Mouse (Mus musculus) left cerebral cortex, adult 11 months (tissue): ENCODE measurements around the gene Pik3ip1.
A peak's percentile ranks its signal among the peaks of the same experiment; 100 is the strongest.

Experiments used
- DNase-seq: peaks from one replicate; pipeline ENCODE4 v3.0.0; 2022; ENCODE audit warnings: low spot score

Pik3ip1 gene

DNA sequence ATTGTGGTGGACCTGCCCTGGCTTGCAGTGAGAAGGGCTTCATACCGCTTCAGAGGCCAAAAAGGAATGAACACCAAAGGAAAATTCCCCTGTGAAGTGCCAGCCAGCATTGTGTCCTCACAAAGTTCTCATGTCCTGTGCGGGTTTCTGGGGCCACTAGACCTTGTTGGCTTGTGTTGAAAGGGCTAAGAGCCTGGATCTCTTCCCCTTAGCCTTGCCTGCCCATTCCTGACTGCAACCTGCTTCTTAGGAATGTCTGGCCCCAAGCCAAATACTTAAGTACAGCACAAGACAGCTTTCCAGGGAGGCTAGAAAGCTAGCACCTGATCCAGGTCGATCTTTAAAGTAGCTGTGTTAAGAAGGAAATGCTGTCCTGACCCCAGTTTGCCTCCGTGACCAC, 27.4 kb upstream of the Pik3ip1 start:
- DNase-seq: no peak

GRCm38 (mm10) chr11:3305821-3306220, 24.4 kb upstream of the Pik3ip1 start:
- DNase-seq: no peak

DNA sequence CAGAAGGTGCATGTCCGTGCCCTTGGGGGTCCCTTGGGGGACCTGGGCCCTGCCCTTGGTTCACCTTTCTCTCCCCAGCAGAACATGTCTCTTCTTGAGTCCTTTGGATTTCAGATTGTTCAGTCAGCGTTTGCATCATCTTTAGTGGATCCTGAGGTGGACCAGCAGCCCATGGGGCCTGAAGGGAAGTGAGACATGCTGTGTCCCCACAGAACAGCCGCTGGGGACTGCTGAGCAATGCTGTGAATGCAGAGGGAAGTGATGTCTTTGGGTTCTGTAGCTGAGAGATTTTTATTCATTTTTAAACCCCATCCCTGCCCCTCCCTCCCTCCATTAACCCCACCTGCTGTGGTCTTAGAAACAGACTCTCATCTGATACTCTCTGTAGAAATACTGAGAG, 22.3 kb upstream of the Pik3ip1 start:
- DNase-seq: no peak

DNA sequence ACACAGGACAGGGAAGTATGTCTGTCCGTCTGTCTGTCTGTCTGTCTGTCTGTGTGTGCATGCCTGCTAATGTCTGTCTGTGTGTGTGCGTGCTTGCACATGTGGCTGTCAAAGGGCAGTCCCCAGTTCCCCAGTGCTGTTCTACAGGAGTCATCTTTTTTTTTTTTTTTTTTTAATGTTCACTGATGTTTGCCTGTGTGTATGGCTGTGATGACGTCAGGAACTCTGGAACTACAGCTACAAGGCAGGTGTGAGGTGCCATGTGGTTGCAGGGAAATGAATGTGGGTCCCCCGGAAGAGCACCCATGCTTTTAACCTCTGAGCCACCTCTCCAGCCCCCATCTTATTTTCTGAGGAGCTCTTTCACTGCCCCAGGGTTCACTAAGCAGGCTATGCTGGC, 20.3 kb upstream of the Pik3ip1 start:
- DNase-seq: no peak

GRCm38 (mm10) chr11:3310789-3311585, 19.2 kb upstream of the Pik3ip1 start:
- no peak for DNase-seq

DNA sequence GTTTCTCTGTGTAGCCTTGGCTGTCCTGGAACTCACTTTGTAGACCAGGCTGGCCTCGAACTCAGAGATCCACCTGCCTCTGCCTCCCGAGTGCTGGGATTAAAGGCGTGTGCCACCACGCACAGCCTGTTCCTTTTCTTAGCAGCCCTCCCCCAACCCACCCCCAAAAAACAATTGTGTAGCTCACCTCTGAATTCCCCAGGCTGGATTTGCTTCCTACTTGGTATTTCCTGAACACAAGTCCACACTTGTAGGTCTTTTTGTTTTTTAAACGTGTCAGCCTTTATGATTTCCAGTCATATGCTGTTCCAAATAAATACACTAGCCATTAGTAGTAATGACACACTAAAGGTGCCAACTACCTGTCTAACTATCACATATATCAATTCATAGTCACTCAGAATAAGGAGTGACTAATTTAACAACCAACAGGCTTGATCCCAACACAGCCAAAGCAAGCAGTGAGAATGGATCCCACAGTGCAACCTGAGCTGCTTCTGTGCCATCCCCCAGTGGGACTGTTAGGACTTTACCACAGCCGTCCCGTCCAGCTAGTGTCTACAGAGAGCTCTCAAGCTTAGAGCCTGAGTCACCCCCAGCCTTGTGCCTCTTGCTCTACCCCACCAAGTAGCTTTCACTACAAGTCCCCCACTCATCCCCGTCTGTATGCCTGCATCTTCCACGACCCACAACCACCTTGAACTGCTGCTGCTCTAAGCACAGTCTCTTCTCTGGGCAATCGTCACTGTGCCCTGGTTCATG, 18.4 kb upstream of the Pik3ip1 start:
- no peak for DNase-seq

DNA sequence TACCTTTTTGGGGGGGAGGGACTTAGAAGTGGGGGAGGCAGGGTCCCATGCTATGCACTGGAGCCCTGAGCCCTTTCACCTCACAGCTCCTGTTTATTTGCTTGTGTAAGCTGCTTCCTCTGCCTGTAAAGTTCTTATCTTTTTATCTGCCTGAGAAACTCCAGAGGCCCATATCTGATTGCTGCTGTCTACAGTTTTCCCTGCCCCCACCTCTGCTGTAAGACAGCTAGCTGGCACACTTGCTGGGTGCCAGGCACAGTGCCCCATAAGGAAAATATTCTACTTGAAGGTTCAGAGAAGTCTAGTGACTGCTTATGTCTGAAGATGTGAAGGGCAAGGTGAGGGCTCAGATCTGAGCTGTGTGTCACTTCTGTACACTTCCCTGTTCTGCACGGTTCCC, 16.9 kb upstream of the Pik3ip1 start:
- no peak for DNase-seq

- DNase-seq: no peak
These were observed 16.1 kb upstream of the Pik3ip1 start for GRCm38 (mm10) chr11:3314148-3314547.

GRCm38 (mm10) chr11:3318286-3318685, 11.9 kb upstream of the Pik3ip1 start:
- no peak for DNase-seq

GRCm38 (mm10) chr11:3328271-3328670, 1.9 kb upstream of the Pik3ip1 start:
- no peak for DNase-seq

DNA sequence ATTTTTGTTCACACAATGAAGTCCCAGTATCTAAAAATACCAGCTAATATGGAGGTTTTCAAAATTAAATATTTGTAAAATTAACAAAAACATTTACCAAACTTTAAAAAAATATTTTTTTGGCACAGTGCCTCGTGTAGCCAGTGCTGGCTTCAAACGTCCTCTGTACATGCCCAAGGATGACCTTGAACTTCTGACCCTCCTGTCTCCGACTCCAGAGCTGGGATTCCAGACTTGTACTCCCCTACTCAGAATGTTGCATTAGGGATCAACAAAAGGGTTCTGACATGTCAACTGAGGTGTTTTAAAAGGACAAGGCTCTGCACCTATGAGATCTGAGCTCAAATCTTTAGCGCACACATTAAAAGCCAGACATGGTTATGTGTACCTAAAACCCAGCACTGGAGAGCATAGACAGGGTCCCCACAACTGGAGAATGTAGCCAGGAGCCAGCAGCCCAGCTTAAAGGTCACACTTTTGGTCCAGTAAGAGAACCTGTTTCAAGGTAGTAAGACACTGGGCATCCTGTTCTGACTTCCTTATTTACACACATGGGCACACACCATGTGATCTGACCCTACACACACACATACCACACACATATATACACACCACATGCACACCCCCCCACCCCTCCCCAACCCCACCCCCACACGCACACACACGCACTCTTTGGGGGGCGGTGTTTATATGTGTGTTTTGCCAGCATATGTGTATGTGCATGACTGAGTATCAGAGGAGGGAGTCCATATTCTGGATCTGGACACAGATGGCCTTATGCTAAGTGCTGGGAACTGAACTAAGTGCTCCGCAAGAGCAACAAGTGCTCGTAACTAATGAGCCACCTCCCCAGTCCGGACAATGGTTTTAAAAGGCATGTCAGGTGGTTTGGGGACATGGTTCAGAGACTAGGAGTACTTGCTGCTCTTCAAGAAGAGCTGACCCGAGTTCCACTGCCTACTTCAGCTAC, 1.1 kb upstream of the Pik3ip1 start:
- no peak for DNase-seq

DNA sequence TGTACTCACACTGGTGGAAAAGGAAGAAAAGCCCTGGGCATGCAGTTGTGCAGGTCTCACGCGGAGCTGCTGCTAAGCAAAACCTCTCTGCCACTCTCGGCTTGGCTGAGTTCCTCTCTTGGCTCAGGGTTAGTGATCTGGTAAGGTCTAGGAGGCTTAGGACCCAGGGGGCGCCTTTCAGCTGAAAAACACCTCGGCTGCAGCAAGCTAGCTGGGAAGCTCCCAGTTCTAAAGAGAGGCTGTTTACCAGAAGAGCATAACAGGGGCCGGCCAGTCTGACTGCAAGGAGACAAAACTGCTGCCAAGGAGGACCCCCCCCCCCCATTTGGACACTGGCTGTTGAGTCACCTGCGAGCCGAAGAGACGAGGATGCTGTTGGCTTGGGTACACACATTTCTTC, 365 bp downstream of the Pik3ip1 start:
- peak; percentile 83 for DNase-seq

- no peak for DNase-seq
These were observed 970 bp downstream of the Pik3ip1 start for GRCm38 (mm10) chr11:3330991-3331750.

DNA sequence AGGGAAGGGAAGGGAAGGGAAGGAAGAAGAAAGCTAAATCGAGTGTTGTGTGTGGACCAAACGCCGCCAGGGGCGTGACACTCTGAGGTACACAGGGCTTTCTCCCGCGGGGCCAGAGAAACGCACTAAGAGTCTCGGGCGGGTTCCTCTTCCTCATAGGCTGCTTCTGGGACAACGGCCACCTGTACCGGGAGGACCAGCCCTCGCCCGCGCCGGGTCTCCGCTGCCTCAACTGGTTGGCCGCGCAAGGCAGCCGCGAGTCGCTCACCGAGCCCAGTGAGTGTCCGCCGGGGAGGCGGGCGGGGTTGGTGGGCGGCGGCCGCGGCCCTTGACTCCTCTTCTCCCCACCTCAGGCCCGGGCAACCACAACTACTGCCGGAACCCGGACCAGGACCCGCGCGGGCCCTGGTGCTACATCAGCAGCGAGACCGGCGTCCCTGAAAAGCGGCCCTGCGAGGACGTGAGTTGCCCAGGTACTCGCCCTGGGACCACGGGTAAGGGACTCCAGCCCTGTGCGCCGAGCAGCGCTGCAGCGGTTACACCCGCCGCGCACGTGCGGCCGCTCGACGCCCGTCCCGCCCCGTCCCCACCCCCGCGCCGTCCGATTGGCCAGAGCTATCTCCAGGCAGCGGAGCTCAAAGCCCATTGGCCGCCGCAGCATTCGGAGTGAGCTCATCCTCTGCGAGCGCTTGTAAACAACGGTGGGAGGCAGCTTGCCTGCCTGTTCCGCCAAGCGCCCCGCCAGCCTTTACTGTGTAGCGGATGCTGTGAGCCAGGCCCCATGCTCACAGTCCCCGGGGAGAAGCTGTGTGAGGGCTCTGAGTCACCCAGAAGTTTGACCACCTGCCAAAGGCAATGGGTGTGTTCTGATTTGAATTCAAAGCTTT, 1.8 kb downstream of the Pik3ip1 start:
- DNase-seq: peak; percentile 88

DNA sequence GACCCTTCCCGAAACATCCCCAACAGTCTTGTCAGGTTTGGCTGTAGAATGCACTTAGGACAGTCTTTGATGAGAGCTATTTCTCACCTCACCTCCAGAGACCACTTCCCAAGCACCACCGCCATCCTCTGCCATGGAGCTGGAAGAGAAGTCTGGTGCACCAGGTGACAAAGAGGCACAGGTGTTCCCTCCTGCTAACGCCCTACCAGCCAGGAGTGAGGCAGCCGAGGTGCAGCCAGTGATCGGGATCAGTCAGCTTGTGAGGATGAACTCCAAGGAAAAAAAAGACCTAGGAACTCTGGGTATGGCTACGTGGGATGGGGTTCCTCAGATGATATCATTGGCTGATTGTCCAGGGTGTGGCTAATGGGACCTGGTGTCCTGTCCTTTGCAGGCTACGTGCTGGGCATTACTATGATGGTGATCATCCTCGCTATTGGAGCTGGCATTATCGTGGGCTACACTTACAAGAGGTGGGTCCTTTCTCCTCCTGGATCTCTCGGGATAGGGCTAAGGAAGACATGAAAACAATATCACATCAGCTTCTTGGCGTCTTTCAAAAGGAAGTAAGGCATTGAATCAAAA, 3.0 kb downstream of the Pik3ip1 start:
- DNase-seq: no peak

GRCm38 (mm10) chr11:3334141-3334710, 4.0 kb downstream of the Pik3ip1 start:
- no peak for DNase-seq

DNA sequence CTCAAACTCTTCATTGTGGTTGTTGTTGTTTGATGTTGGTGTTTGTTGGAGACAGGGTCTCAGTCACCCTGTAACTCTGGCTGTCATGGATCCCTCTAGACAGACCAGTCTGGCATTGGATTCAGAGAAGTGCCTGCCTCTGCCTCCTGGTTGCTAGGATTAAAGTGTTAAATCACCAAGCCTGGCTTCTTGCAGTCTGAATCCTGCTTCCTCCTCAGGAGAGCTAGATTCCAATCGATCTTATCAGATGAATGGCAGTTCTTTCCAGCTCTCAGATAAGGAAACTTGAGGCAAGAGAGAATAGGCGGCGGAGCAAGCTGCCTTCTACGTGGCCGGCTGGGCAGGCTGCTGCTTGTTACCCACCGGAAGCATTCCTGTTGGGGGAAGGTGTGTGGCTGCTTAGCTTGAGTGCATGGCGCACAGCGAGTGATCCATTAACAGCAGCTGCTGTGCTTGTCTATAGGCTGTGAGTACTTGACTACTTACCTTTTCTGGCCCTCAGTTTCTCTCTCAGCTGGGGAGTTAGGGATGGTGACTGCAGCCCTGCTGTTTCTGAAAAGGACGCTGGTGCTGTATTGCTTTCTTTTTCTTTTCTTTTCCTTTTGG, 4.6 kb downstream of the Pik3ip1 start:
- no peak for DNase-seq

GRCm38 (mm10) chr11:3335651-3336216, 5.5 kb downstream of the Pik3ip1 start:
- DNase-seq: no peak

DNA sequence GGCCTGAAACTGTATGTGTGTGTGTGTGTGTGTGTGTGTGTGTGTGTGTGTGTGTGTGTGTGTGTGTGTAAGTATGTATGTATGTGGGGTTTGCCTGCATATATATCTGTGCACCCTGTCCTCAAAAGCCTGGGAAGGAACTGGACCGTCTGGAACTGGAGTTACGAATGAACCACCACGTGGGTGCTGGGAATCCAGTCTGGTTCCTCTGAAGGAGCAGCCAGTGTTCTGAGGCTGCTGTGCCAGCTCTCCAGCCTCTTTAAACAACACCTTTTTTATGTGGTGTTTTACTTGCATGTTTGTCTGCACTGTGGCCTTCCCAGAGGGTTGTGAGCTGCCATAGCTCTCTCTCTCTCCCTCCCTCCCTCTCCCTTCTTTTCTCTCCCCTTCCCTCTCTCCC, 6.4 kb downstream of the Pik3ip1 start:
- DNase-seq: no peak
